Mouse (Mus musculus): ENCODE data around the gene Pcolce. TPM values are rescaled to one million over a fixed set of nuclear protein-coding genes. Genes with fewer than 3 reads are reported as not detected.

Pcolce gene
- polyA plus RNA-seq, 1 experiment from 2014 or later: 75.5 TPM

DNA sequence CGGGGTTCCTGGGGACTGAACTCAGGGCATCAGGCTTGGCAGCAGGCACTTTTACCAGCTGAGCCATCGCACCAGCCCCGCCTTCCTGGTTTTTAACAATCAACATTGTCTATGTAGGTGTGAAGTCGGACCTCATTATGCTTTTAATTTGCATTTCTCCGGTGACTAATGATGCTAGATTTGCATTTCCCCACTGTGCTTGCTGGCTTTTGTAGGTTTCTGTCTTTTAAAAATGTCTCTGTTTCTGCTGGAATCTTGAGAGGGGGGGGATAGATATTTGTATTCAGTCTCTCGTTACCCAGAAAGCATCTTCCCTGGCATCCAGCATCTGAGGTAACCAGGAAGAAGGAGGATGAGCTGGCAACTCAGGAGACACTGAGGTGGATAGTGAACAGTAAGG, 52.0 kb downstream of the Pcolce start:
- Histone ChIP-seq H3K27me3 (ENCODE audit: control insufficient read depth, insufficient read depth, low read length) (no peaks in the 10 kb centered on the region), H3K36me3 (ENCODE audit: control insufficient read depth, insufficient read depth, low read length) (no peaks in the 10 kb centered on the region), H3K9ac (ENCODE audit: low read length) (no peak overlapping the region), H3K27ac (ENCODE audit: low read depth, low read length) (no peak overlapping the region), H3K4me1 (ENCODE audit: control insufficient read depth, insufficient read depth, low read length) (no peaks in the 10 kb centered on the region), H3K4me2 (ENCODE audit: low read depth) (no peak overlapping the region), H3K4me3 (ENCODE audit: low read depth, low read length) (no peak overlapping the region), H3K9me3 (ENCODE audit: control insufficient read depth, low read length) (no peaks in the 10 kb centered on the region)
- 61% methylated on average over 6 of the region's 6 CpGs for whole genome bisulfite sequencing
- DNase-seq (ENCODE audit: low spot score) (no peak), ATAC-seq (ENCODE audit: insufficient read depth, low FRiP score, low TSS enrichment) (no peak)

Other genes starting within 250 kb of the Pcolce start
- gene Zan, start 136.7 kb downstream of the Pcolce start, polyA plus RNA-seq (2014; fragmentation: Nextera tagmentation; extraction: Ambion mirVana): 0.05 TPM in 1 of 2 replicates, not detected in the other
- gene Pop7, start 111.3 kb downstream of the Pcolce start, polyA plus RNA-seq (2014; fragmentation: Nextera tagmentation; extraction: Ambion mirVana): 53.9 and 57.9 TPM in 2 replicates
- 9.5 and 10.6 TPM in 2 replicates for gene Gigyf1, start 95.2 kb downstream of the Pcolce start, polyA plus RNA-seq (2014; fragmentation: Nextera tagmentation; extraction: Ambion mirVana)
- 0.34 and 0.51 TPM in 2 replicates for gene Epo, start 80.5 kb downstream of the Pcolce start, polyA plus RNA-seq (2014; fragmentation: Nextera tagmentation; extraction: Ambion mirVana)
- gene Gnb2, start 80.3 kb downstream of the Pcolce start, polyA plus RNA-seq (2014; fragmentation: Nextera tagmentation; extraction: Ambion mirVana): 449 and 479 TPM in 2 replicates
- gene Actl6b, start 60.3 kb downstream of the Pcolce start, polyA plus RNA-seq (2014; fragmentation: Nextera tagmentation; extraction: Ambion mirVana): 38.6 and 40.0 TPM in 2 replicates
- 0.97 and 1.2 TPM in 2 replicates for gene Tfr2, start 43.9 kb downstream of the Pcolce start, polyA plus RNA-seq (2014; fragmentation: Nextera tagmentation; extraction: Ambion mirVana)
- gene Mospd3, start 12.7 kb downstream of the Pcolce start, polyA plus RNA-seq (2014; fragmentation: Nextera tagmentation; extraction: Ambion mirVana): 27.8 and 28.5 TPM in 2 replicates
- 0.21 TPM in 1 of 2 replicates, not detected in the other for gene Fbxo24, start 15.2 kb upstream of the Pcolce start, polyA plus RNA-seq (2014; fragmentation: Nextera tagmentation; extraction: Ambion mirVana)
- gene Lrch4, start 15.3 kb upstream of the Pcolce start, polyA plus RNA-seq (2014; fragmentation: Nextera tagmentation; extraction: Ambion mirVana): 31.6 and 39.0 TPM in 2 replicates
- gene Gm20605, start 15.4 kb upstream of the Pcolce start, polyA plus RNA-seq (2014; fragmentation: Nextera tagmentation; extraction: Ambion mirVana): 6.7 and 8.2 TPM in 2 replicates
- 5.6 and 6.0 TPM in 2 replicates for gene Sap25, start 27.6 kb upstream of the Pcolce start, polyA plus RNA-seq (2014; fragmentation: Nextera tagmentation; extraction: Ambion mirVana)
- 0.12 and 0.24 TPM in 2 replicates for gene Irs3, start 31.9 kb upstream of the Pcolce start, polyA plus RNA-seq (2014; fragmentation: Nextera tagmentation; extraction: Ambion mirVana)
- 13.6 and 14.6 TPM in 2 replicates for gene Agfg2, start 70.9 kb upstream of the Pcolce start, polyA plus RNA-seq (2014; fragmentation: Nextera tagmentation; extraction: Ambion mirVana)
- 3.8 and 4.4 TPM in 2 replicates for gene Nyap1, start 127.8 kb upstream of the Pcolce start, polyA plus RNA-seq (2014; fragmentation: Nextera tagmentation; extraction: Ambion mirVana)
- gene Tsc22d4, start 131.9 kb upstream of the Pcolce start, polyA plus RNA-seq (2014; fragmentation: Nextera tagmentation; extraction: Ambion mirVana): 73.9 and 75.6 TPM in 2 replicates
- gene Ppp1r35, start 165.1 kb upstream of the Pcolce start, polyA plus RNA-seq (2014; fragmentation: Nextera tagmentation; extraction: Ambion mirVana): 71.1 and 71.2 TPM in 2 replicates
- gene Mepce, start 173.9 kb upstream of the Pcolce start, polyA plus RNA-seq (2014; fragmentation: Nextera tagmentation; extraction: Ambion mirVana): 10.0 and 10.7 TPM in 2 replicates
- 11.4 and 11.5 TPM in 2 replicates for gene Zcwpw1, start 174.0 kb upstream of the Pcolce start, polyA plus RNA-seq (2014; fragmentation: Nextera tagmentation; extraction: Ambion mirVana)
- gene Pilra, start 222.5 kb upstream of the Pcolce start, polyA plus RNA-seq (2014; fragmentation: Nextera tagmentation; extraction: Ambion mirVana): 0.33 and 0.84 TPM in 2 replicates
- gene Pilrb1, start 244.3 kb upstream of the Pcolce start, polyA plus RNA-seq (2014; fragmentation: Nextera tagmentation; extraction: Ambion mirVana): not detected in 2 replicates